Mouse (Mus musculus): ENCODE measurements around the gene Dpp9.

- TF ChIP-seq TAL1 (IDR thresholded peaks at IDR 0.05; ENCODE audit: low read length) (no peak), GATA1 (IDR thresholded peaks at IDR 0.05; ENCODE audit: low read length) (no peak)
Observed at GRCm38 (mm10) chr17:56147420-56147819, 71.3 kb downstream of the Dpp9 start.

Data from erythroblast, embryonic 14.5 days (primary cell).